Mouse (Mus musculus) heart, adult 2 months (tissue): ENCODE data around the gene Arl8b. TPM values are rescaled to one million over a fixed set of nuclear protein-coding genes. Genes with fewer than 3 reads are reported as not detected.

ENCODE experiments used
- DNase-seq, 2 experiments: peaks; one replicate each; pipeline ENCODE4 v3.0.0; 2021
- H3K27ac ChIP-seq: fragments of 200-600 bp; 2 replicates; pipeline ENCODE4 v1.8.1; 2022
- H3K27me3 ChIP-seq: fragments of 200-500 bp; 2 replicates; pipeline ENCODE4 v1.6.1; 2012; ENCODE audit warnings: mild to moderate bottlenecking, low read length, inconsistent platforms, mixed read lengths; ENCODE audit not compliant: control insufficient read depth, insufficient read depth
- H3K36me3 ChIP-seq: fragments of 200-500 bp; 2 replicates; pipeline ENCODE4 v1.6.1; 2012; ENCODE audit warnings: low read length, inconsistent platforms; ENCODE audit not compliant: control insufficient read depth, insufficient read depth
- H3K4me1 ChIP-seq: fragments of 200-500 bp; 2 replicates; pipeline ENCODE4 v1.6.1; 2011; ENCODE audit warnings: low read length; ENCODE audit not compliant: control insufficient read depth, insufficient read depth
- H3K4me3 ChIP-seq: fragments of 200-600 bp; 2 replicates; pipeline ENCODE4 v1.8.1; 2022
- H3K79me2 ChIP-seq: fragments of 200-500 bp; replicated peaks from 2 replicates; pipeline ENCODE4 v1.6.1; 2012; ENCODE audit warnings: mild to moderate bottlenecking, inconsistent platforms, low read length, moderate library complexity, mixed read lengths; ENCODE audit not compliant: control insufficient read depth, insufficient read depth
- H3K9ac ChIP-seq: fragments of 200-500 bp; 2 replicates; pipeline ENCODE4 v1.6.1; 2012; ENCODE audit warnings: low read depth, mild to moderate bottlenecking, control low read depth, inconsistent platforms, low read length, mixed read lengths
- CTCF ChIP-seq: fragments of 200-600 bp; IDR thresholded peaks from 2 replicates; pipeline ENCODE4 v1.8.1; 2022; ENCODE audit warnings: antibody characterized with exemption, mild to moderate bottlenecking, moderate library complexity
- EP300 ChIP-seq: fragments of 200-500 bp; IDR thresholded peaks from 2 replicates; pipeline ENCODE4 v1.6.1; 2011; ENCODE audit warnings: low read depth, low read length, control low read depth; ENCODE audit not compliant: insufficient read depth
- POLR2A ChIP-seq: fragments of 200-500 bp; IDR thresholded peaks from 2 replicates; pipeline ENCODE4 v1.6.1; 2011; ENCODE audit warnings: mild to moderate bottlenecking, low read depth, low read length, control low read depth; ENCODE audit not compliant: insufficient read depth
- WGBS: fragments of 180-500 bp; shearing (Covaris S2); methylation state at CpG from one replicate; pipeline ENCODE4 v1.1.7; 2018; 5-methylcytosine and 5-hydroxymethylcytosine counted together
- intact Hi-C: fragments of 180-260 bp; cut with DNase I; formaldehyde crosslinking; loops from one replicate; pipeline ENCODE4 v1.15.1; 2025
- polyA plus RNA-seq: library from polyadenylated mRNA; depleted of rRNA; stranded (reverse); fragments of >200 nt; gene quantifications from 2 replicates; pipeline ENCODE4 v1.2.3, GENCODE M21; 2012
- total RNA-seq, 2 experiments: library from RNA; stranded (reverse); gene quantifications; 2 replicates each; pipeline ENCODE4 v1.2.3; 2021

Arl8b gene
- total and polyA plus RNA-seq, 3 experiments, result 21.5 to 101 (median 93.0) TPM

DNA sequence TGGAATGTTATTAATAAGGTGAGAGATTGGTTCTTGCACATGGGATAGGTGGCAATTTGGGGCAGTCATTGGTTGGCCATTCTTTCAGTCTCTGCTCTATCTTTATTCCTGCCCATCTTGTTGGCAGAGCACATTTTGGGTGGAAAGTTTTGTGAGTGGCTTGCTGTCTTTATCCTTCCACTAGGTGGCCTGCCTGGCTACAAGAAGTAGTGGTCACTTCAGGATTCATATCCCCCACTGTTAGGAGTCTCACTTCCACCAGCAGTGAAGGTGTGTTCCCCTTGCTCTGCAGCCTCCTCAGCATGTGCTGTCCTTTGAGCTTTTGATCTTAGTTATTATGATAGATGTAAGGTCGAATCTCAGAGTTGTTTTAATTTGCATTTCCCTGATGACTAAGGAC, 25.9 kb downstream of the Arl8b start:
- 77% methylated on average over 1 of the region's 1 CpGs for WGBS
- H3K4me3 ChIP-seq, result no peak overlapping the region
- no peak overlapping the region for H3K9ac ChIP-seq
- H3K36me3 ChIP-seq, result peaks cover 4% of the 10 kb centered on the region
- no peak overlapping the region for H3K27ac ChIP-seq
- TF ChIP-seq CTCF (peak; percentile 44), EP300 (no peak)
- no peaks in the 10 kb centered on the region for H3K27me3 ChIP-seq
- peaks cover 11% of the 10 kb centered on the region for H3K79me2 ChIP-seq
- DNase-seq, result no peak
- intact Hi-C loops, result no loop called here
- peaks cover 4% of the 10 kb centered on the region for H3K4me1 ChIP-seq

- WGBS, result 73% methylated on average over 10 of the region's 10 CpGs
- Histone ChIP-seq H3K27ac (no peak overlapping the region), H3K36me3 (peaks cover under 1% of the 10 kb centered on the region; the same call in 1 of the 2 replicates), H3K4me1 (peaks cover under 1% of the 10 kb centered on the region), H3K27me3 (no peaks in the 10 kb centered on the region), H3K9ac (no peak overlapping the region), H3K4me3 (no peak overlapping the region), H3K79me2 (peaks cover 9% of the 10 kb centered on the region)
- intact Hi-C loops, result no loop called here
- TF ChIP-seq CTCF (no peak), POLR2A (no peak), EP300 (no peak)
- DNase-seq, result no peak
These were observed 27.3 kb downstream of the Arl8b start for GRCm38 (mm10) chr6:108810237-108810636.

DNA sequence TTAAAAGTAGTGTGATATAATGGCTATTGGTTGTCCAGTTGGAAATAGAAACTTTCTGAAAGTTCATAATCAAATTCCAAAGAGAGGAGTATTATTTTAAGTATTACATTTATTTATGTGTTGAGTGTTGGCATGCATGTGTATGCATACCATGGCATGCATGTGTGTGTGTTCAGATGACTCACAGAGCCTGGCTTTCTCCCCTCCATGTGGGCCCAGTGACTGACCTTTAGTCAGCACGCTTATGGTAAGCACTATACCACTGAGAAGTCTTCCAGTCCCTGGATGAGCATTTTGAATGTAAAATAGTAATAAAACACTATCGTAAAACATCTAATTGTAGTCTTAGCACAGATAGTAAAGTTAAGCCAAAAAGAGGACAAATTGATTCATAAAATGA, 29.2 kb downstream of the Arl8b start:
- 93% methylated on average over 2 of the region's 2 CpGs for WGBS
- intact Hi-C loops, result no loop called here

DNA sequence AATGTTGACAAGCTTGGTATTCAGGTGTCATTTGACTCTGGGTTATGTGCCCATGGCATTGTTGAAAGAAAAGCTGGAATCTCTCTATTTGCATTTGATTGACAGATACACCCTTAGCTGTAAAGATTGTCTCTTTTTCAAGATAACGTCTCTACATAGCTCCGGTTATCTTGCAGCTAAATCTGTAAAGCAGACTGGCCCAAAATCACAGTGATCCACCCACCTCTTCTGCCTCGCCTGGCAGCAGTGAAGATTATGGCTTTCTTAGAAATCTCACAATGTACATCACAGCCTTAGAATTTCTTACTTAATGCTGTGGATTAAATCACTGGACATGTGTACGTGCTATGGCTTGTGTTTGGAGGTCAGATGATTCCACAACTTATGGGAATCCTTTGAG, 34.6 kb downstream of the Arl8b start:
- WGBS, result 80% methylated on average over 4 of the region's 4 CpGs
- H3K27me3 ChIP-seq, result no peaks in the 10 kb centered on the region
- no peak for TF ChIP-seq EP300
- no peak for TF ChIP-seq CTCF
- 0 out of 2 replicates have a peak, but pooled peaks cover 1% of the 10 kb centered on the region for H3K36me3 ChIP-seq
- no peak overlapping the region for H3K27ac ChIP-seq
- no peak overlapping the region for H3K9ac ChIP-seq
- intact Hi-C loops, result no loop called here
- no peak for DNase-seq
- H3K4me3 ChIP-seq, result no peak overlapping the region
- H3K79me2 ChIP-seq, result peaks cover 3% of the 10 kb centered on the region; the same call in 1 of the 2 replicates
- no peaks in the 10 kb centered on the region for H3K4me1 ChIP-seq

More for the DNA sequence above, 29.2 kb downstream of the Arl8b start:
- no peak for TF ChIP-seq CTCF
- no peak for TF ChIP-seq POLR2A
- no peak for TF ChIP-seq EP300
- Histone ChIP-seq H3K4me3 (no peak overlapping the region), H3K4me1 (no peaks in the 10 kb centered on the region; the same call in 1 of the 2 replicates), H3K36me3 (no peaks in the 10 kb centered on the region), H3K27me3 (no peaks in the 10 kb centered on the region), H3K9ac (no peak overlapping the region), H3K79me2 (peaks cover 6% of the 10 kb centered on the region), H3K27ac (no peak overlapping the region)
- no peak for DNase-seq

GRCm38 (mm10) chr6:108824816-108825545, 42.1 kb downstream of the Arl8b start:
- H3K9ac ChIP-seq, result no peak overlapping the region
- WGBS, result 28% methylated on average over 7 of the region's 7 CpGs
- H3K27me3 ChIP-seq, result no peaks in the 10 kb centered on the region
- peak overlapping the region; percentile 36 for H3K27ac ChIP-seq
- no peak overlapping the region for H3K4me3 ChIP-seq
- peaks cover 16% of the 10 kb centered on the region for H3K36me3 ChIP-seq
- TF ChIP-seq CTCF, result no peak
- no peak for TF ChIP-seq POLR2A
- TF ChIP-seq EP300, result no peak
- intact Hi-C loops, result no loop called here
- DNase-seq, result peak in 1 of 2 experiments; percentile 23
- 0 out of 2 replicates have a peak, but pooled peaks cover 1% of the 10 kb centered on the region for H3K79me2 ChIP-seq
- H3K4me1 ChIP-seq, result peaks cover 6% of the 10 kb centered on the region

DNA sequence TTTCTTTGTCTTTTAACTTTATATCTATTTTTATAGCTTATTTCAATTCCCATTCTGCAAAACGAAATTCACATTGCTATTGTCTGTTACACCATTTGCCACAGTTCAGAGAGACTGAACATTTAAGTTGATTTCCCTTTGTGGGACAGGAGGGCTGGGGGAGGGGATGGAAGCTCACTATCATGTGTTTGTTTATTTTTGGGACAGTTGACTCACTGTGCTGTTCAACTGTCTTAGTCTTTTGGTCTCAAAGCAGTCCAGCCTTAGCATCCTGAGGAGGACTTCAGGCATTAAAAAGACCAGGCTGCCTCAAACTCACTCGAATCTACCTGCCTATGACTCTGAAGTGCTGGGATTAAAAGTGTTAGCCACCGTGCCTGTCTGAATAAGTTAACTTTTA, 43.2 kb downstream of the Arl8b start:
- H3K4me1 ChIP-seq, result peaks cover 9% of the 10 kb centered on the region
- no peak overlapping the region for H3K4me3 ChIP-seq
- H3K79me2 ChIP-seq, result 0 out of 2 replicates have a peak, but pooled peaks cover 1% of the 10 kb centered on the region
- TF ChIP-seq CTCF (no peak), EP300 (no peak), POLR2A (no peak)
- H3K27ac ChIP-seq, result peak overlapping the region; percentile 26
- no peak overlapping the region for H3K9ac ChIP-seq
- peaks cover 18% of the 10 kb centered on the region for H3K36me3 ChIP-seq
- intact Hi-C loops, result no loop called here
- 54% methylated on average over 3 of the region's 3 CpGs for WGBS
- no peaks in the 10 kb centered on the region for H3K27me3 ChIP-seq
- DNase-seq, result no peak
